Mouse (Mus musculus): ENCODE measurements at regions not wholly inside any gene's neighbourhood (a gene's known extent, or its start where the extent isn't known, plus 50 kb on each side); places are given as distances from the start of the nearest gene placed in this dataset.

DNA sequence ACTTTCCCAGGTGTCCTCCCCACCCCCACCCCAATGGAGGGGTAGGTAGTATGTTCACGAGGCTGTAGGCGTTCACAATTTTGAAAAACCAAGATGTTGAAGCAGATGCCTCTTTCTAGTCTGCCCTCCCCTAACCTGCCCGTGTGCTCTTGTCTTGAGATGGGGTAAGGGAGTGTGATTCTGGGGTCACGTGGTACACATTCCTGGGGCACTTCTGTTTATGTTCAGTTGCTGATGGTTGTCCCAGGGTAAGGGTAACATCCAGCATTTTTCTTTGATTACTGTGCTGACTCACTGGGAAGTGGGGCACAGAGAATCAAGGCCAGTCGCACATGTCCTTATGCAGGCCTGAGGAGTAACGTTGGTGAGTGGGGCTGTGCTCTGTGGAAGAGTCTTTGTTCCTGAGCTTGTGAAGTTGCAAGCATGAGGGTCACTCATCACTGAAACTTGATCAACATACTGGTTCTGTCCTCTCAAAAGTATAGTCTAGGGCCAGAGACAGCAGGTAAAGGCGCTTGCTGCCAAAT, 110.3 kb downstream of the Evx1 start:
- H3K4me3 ChIP-seq (ENCODE audit: low read depth, low read length) = no peak overlapping the region
- no peaks in the 10 kb centered on the region; the same call in 1 of the 2 replicates for H3K9me3 ChIP-seq (replicated peaks; ENCODE audit: control insufficient read depth, insufficient read depth, low read length, poor library complexity, severe bottlenecking)
- TF ChIP-seq POLR2A (IDR thresholded peaks at IDR 0.05; ENCODE audit: insufficient read depth, low read length) (no peak), CTCF (IDR thresholded peaks at IDR 0.05; ENCODE audit: low read depth, low read length) (no peak), EP300 (IDR thresholded peaks at IDR 0.05; ENCODE audit: insufficient read depth, low read depth, low read length) (no peak)
- no peak overlapping the region for H3K9ac ChIP-seq (ENCODE audit: low read depth, poor library complexity, severe bottlenecking)
- H3K27me3 ChIP-seq (ENCODE audit: control insufficient read depth, insufficient read depth, low read length, poor library complexity, severe bottlenecking) = no peaks in the 10 kb centered on the region
- no peak overlapping the region for H3K27ac ChIP-seq (ENCODE audit: insufficient read depth, low read length)
- no peaks in the 10 kb centered on the region for H3K4me1 ChIP-seq (ENCODE audit: control insufficient read depth, insufficient read depth, low read length)
- no peaks in the 10 kb centered on the region for H3K36me3 ChIP-seq (ENCODE audit: control insufficient read depth, insufficient read depth, low read length, poor library complexity, severe bottlenecking)

DNA sequence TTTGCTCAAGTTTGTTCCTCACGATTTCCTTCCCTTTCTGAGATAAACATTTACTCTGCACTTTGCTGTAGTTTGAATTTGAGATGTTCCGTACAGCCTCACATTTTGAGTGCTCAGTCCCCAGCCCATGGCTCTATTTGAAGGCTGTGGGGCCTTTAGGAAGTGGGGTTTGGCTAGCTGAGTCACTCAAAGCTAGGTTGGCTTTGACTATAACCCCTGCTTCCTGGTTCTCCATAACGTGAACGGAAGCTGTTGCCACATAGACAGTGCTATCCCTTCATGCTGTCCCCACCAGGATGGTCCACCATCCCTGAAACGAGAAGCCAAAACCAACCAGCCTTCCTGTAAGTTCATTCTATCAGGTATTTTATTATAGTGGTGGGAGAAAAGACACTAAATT, 111.1 kb downstream of the Evx1 start:
- TF ChIP-seq POLR2A (IDR thresholded peaks at IDR 0.05; ENCODE audit: insufficient read depth, low read length) (no peak), EP300 (IDR thresholded peaks at IDR 0.05; ENCODE audit: insufficient read depth, low read depth, low read length) (no peak), CTCF (IDR thresholded peaks at IDR 0.05; ENCODE audit: low read depth, low read length) (no peak)
- no peak overlapping the region for H3K4me3 ChIP-seq (ENCODE audit: low read depth, low read length)
- H3K27me3 ChIP-seq (ENCODE audit: control insufficient read depth, insufficient read depth, low read length, poor library complexity, severe bottlenecking) = no peaks in the 10 kb centered on the region
- no peaks in the 10 kb centered on the region; the same call in 1 of the 2 replicates for H3K9me3 ChIP-seq (replicated peaks; ENCODE audit: control insufficient read depth, insufficient read depth, low read length, poor library complexity, severe bottlenecking)
- no peaks in the 10 kb centered on the region for H3K36me3 ChIP-seq (ENCODE audit: control insufficient read depth, insufficient read depth, low read length, poor library complexity, severe bottlenecking)
- H3K9ac ChIP-seq (ENCODE audit: low read depth, poor library complexity, severe bottlenecking) = no peak overlapping the region
- no peak overlapping the region for H3K27ac ChIP-seq (ENCODE audit: insufficient read depth, low read length)
- H3K4me1 ChIP-seq (ENCODE audit: control insufficient read depth, insufficient read depth, low read length) = no peaks in the 10 kb centered on the region

GRCm38 (mm10) chr6:52425082-52425481, 111.8 kb downstream of the Evx1 start:
- H3K27me3 ChIP-seq (ENCODE audit: control insufficient read depth, insufficient read depth, low read length, poor library complexity, severe bottlenecking) = no peaks in the 10 kb centered on the region
- no peak overlapping the region for H3K4me3 ChIP-seq (ENCODE audit: low read depth, low read length)
- no peak for TF ChIP-seq POLR2A (IDR thresholded peaks at IDR 0.05; ENCODE audit: insufficient read depth, low read length)
- TF ChIP-seq CTCF (IDR thresholded peaks at IDR 0.05; ENCODE audit: low read depth, low read length) = no peak
- no peak for TF ChIP-seq EP300 (IDR thresholded peaks at IDR 0.05; ENCODE audit: insufficient read depth, low read depth, low read length)
- no peak overlapping the region for H3K27ac ChIP-seq (ENCODE audit: insufficient read depth, low read length)
- no peak overlapping the region for H3K9ac ChIP-seq (ENCODE audit: low read depth, poor library complexity, severe bottlenecking)
- H3K4me1 ChIP-seq (ENCODE audit: control insufficient read depth, insufficient read depth, low read length) = no peaks in the 10 kb centered on the region
- no peaks in the 10 kb centered on the region; the same call in 1 of the 2 replicates for H3K9me3 ChIP-seq (replicated peaks; ENCODE audit: control insufficient read depth, insufficient read depth, low read length, poor library complexity, severe bottlenecking)
- H3K36me3 ChIP-seq (ENCODE audit: control insufficient read depth, insufficient read depth, low read length, poor library complexity, severe bottlenecking) = no peaks in the 10 kb centered on the region

DNA sequence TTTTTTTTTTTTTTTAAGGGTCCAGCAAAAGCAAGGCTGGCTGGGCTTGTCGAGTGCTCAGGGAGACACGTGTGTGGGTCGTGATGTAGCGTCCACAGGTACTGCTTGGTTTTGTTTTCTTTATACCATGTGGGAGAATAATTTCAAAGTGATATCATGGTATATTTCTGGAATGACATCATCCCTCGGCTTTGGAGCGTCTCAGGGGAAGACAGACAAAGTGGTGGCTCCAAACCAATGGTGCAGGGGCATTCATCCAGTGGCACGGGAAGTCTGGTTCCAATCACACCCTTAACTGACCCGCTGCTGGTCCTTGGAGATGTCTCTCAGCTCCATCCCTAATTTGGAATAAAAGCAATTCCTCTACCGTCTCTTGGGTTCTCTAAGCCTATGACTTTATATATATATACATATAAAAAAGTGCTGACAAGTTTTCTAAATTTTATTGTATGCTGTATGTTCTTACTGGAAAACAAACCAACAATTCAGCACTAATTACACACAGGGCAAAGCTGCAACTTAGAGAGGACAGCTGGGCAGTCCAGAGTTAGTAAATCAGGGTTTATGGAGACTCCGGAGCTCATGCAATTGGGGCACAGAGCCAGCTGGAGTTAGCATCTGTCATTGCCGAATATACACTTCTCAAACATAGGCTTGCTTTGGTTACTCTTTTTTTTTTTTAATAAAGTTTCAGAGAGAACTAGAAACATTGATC, 115.3 kb downstream of the Evx1 start:
- no peak overlapping the region for H3K9ac ChIP-seq (ENCODE audit: low read depth, poor library complexity, severe bottlenecking)
- no peak overlapping the region for H3K27ac ChIP-seq (ENCODE audit: insufficient read depth, low read length)
- H3K36me3 ChIP-seq (ENCODE audit: control insufficient read depth, insufficient read depth, low read length, poor library complexity, severe bottlenecking) = no peaks in the 10 kb centered on the region
- TF ChIP-seq POLR2A (IDR thresholded peaks at IDR 0.05; ENCODE audit: insufficient read depth, low read length) = no peak
- no peak for TF ChIP-seq CTCF (IDR thresholded peaks at IDR 0.05; ENCODE audit: low read depth, low read length)
- no peak for TF ChIP-seq EP300 (IDR thresholded peaks at IDR 0.05; ENCODE audit: insufficient read depth, low read depth, low read length)
- H3K4me1 ChIP-seq (ENCODE audit: control insufficient read depth, insufficient read depth, low read length) = no peaks in the 10 kb centered on the region
- no peaks in the 10 kb centered on the region for H3K27me3 ChIP-seq (ENCODE audit: control insufficient read depth, insufficient read depth, low read length, poor library complexity, severe bottlenecking)
- no peak overlapping the region for H3K4me3 ChIP-seq (ENCODE audit: low read depth, low read length)
- no peaks in the 10 kb centered on the region; the same call in 1 of the 2 replicates for H3K9me3 ChIP-seq (replicated peaks; ENCODE audit: control insufficient read depth, insufficient read depth, low read length, poor library complexity, severe bottlenecking)

DNA sequence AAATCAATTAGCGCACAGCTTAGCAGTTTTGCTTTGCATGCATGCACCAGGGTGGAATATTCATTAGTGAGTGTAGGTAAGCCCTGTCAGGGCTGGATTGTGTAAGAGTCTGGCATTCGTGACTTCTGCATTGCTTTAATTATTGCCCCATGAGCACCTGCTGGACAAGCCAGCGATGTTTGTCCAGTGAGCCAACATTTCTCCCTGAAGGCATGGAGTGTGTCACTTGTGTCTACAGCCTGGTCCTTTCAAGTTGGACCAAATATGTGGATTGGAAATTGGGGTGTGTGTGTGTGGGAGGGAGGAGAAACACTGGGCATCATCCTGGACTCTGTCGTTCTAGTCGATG, 115.9 kb downstream of the Evx1 start:
- Histone ChIP-seq H3K36me3 (ENCODE audit: control insufficient read depth, insufficient read depth, low read length, poor library complexity, severe bottlenecking) (no peaks in the 10 kb centered on the region), H3K27me3 (ENCODE audit: control insufficient read depth, insufficient read depth, low read length, poor library complexity, severe bottlenecking) (no peaks in the 10 kb centered on the region), H3K9ac (ENCODE audit: low read depth, poor library complexity, severe bottlenecking) (no peak overlapping the region), H3K9me3 (replicated peaks; ENCODE audit: control insufficient read depth, insufficient read depth, low read length, poor library complexity, severe bottlenecking) (no peaks in the 10 kb centered on the region; the same call in 1 of the 2 replicates), H3K4me1 (ENCODE audit: control insufficient read depth, insufficient read depth, low read length) (no peaks in the 10 kb centered on the region), H3K4me3 (ENCODE audit: low read depth, low read length) (no peak overlapping the region), H3K27ac (ENCODE audit: insufficient read depth, low read length) (no peak overlapping the region)
- no peak for TF ChIP-seq EP300 (IDR thresholded peaks at IDR 0.05; ENCODE audit: insufficient read depth, low read depth, low read length)
- TF ChIP-seq CTCF (IDR thresholded peaks at IDR 0.05; ENCODE audit: low read depth, low read length) = no peak

DNA sequence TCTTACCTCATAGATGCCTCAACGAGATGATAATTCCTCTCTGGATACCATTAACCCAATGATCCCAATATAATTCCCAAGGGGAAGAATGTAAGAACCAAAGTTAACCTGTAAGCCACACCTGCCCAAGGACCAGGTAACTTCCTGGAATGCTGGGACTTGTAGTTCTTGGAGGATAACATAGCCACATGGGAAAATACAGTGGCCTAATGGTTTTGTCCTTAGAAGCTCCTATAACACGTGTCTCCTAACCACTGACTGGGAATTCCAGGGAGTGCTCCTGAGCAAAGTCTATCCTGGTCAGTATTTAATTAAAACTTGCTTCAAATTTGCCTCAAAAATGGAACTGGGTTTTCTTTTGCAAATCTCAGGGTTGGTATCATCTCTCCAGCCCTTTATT, 119.9 kb downstream of the Evx1 start:
- Histone ChIP-seq H3K27ac (ENCODE audit: insufficient read depth, low read length) (no peak overlapping the region), H3K4me3 (ENCODE audit: low read depth, low read length) (no peak overlapping the region), H3K9ac (ENCODE audit: low read depth, poor library complexity, severe bottlenecking) (no peak overlapping the region), H3K27me3 (ENCODE audit: control insufficient read depth, insufficient read depth, low read length, poor library complexity, severe bottlenecking) (no peaks in the 10 kb centered on the region), H3K4me1 (ENCODE audit: control insufficient read depth, insufficient read depth, low read length) (peaks cover 1% of the 10 kb centered on the region), H3K36me3 (ENCODE audit: control insufficient read depth, insufficient read depth, low read length, poor library complexity, severe bottlenecking) (no peaks in the 10 kb centered on the region), H3K9me3 (replicated peaks; ENCODE audit: control insufficient read depth, insufficient read depth, low read length, poor library complexity, severe bottlenecking) (no peaks in the 10 kb centered on the region)
- TF ChIP-seq POLR2A (IDR thresholded peaks at IDR 0.05; ENCODE audit: insufficient read depth, low read length) = no peak
- TF ChIP-seq EP300 (IDR thresholded peaks at IDR 0.05; ENCODE audit: insufficient read depth, low read depth, low read length) = no peak
- no peak for TF ChIP-seq CTCF (IDR thresholded peaks at IDR 0.05; ENCODE audit: low read depth, low read length)
